Mouse (Mus musculus) forebrain, embryonic 12.5 days (tissue): ENCODE data around the gene Mical3. TPM values are rescaled to one million over a fixed set of nuclear protein-coding genes. Genes with fewer than 3 reads are reported as not detected.

Experiments used
- ATAC-seq: fragments of 200-750 bp; cut with Nextera tagmentation; 2 replicates; pipeline ENCODE4 v1.8.0; 2017; ENCODE audit warnings: moderate TSS enrichment; ENCODE audit not compliant: low FRiP score
- H3K27ac ChIP-seq: fragments of 300-500 bp; sonication (generic); 2 replicates; pipeline ENCODE4 v1.5.1; 2016; ENCODE audit warnings: mild to moderate bottlenecking
- H3K27me3 ChIP-seq: fragments of 300-500 bp; sonication (generic); 2 replicates; pipeline ENCODE4 v1.6.1; 2016; ENCODE audit warnings: mild to moderate bottlenecking
- H3K36me3 ChIP-seq: fragments of 300-500 bp; sonication (generic); replicated peaks from 2 replicates; pipeline ENCODE4 v1.6.1; 2016; ENCODE audit warnings: mild to moderate bottlenecking
- H3K4me1 ChIP-seq: fragments of 300-500 bp; sonication (generic); 2 replicates; pipeline ENCODE4 v1.6.1; 2016
- H3K4me2 ChIP-seq: fragments of 300-500 bp; sonication (generic); 2 replicates; pipeline ENCODE4 v1.6.1; 2016; ENCODE audit warnings: mild to moderate bottlenecking, moderate library complexity
- H3K4me3 ChIP-seq: fragments of 300-500 bp; sonication (generic); replicated peaks from 2 replicates; pipeline ENCODE4 v1.5.1; 2016; ENCODE audit warnings: mild to moderate bottlenecking
- H3K9ac ChIP-seq: fragments of 300-500 bp; sonication (generic); 2 replicates; pipeline ENCODE4 v1.6.1; 2016; ENCODE audit warnings: mild to moderate bottlenecking
- H3K9me3 ChIP-seq: fragments of 300-500 bp; sonication (generic); 2 replicates; pipeline ENCODE4 v1.6.1; 2016
- WGBS: fragments of 180-500 bp; shearing (Covaris S2); methylation state at CpG from one replicate; pipeline ENCODE4 v1.1.7; 2016; 5-methylcytosine and 5-hydroxymethylcytosine counted together
- polyA plus RNA-seq: library from polyadenylated mRNA; unstranded; fragments of >200 nt; fragmentation: Nextera tagmentation; extraction: Ambion mirVana; gene quantifications from 2 replicates; pipeline ENCODE4 v1.2.1, GENCODE M21; 2016

The Mical3 gene
- polyA plus RNA-seq, 1 experiment from 2014 or later, result 17.6 TPM

DNA sequence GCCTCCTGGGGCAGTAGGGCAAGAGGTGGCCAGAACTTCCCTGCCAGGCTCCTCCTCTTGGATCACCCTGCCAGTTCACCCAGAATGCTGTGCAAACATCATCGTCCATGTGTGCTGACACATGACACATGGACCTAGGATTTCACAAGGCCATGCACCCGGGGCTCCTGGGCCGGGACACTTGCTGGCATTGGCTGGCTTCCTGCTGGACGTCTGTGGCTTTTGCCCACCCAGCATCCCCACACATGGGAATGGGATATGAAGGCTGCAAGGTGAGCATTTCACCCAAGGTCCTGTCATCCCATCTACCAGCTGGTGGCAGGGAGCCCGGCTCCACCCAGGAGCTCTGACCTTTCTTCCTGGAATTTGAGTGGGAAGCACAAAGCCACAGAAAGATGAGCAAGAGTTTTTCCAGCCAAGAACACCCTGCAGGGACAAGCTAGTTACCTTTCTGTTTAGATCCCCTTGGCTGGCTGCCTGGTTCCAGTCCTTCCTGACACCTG lies 8.0 kb downstream of the Mical3 start:
- Histone ChIP-seq H3K4me3 (no peak overlapping the region), H3K4me2 (no peak overlapping the region), H3K27me3 (no peaks in the 10 kb centered on the region), H3K4me1 (peaks cover 3% of the 10 kb centered on the region), H3K36me3 (no peaks in the 10 kb centered on the region), H3K9me3 (no peaks in the 10 kb centered on the region), H3K9ac (no peak overlapping the region), H3K27ac (no peak overlapping the region)
- ATAC-seq, result no peak
- WGBS, result 85% methylated on average over 5 of the region's 5 CpGs

DNA sequence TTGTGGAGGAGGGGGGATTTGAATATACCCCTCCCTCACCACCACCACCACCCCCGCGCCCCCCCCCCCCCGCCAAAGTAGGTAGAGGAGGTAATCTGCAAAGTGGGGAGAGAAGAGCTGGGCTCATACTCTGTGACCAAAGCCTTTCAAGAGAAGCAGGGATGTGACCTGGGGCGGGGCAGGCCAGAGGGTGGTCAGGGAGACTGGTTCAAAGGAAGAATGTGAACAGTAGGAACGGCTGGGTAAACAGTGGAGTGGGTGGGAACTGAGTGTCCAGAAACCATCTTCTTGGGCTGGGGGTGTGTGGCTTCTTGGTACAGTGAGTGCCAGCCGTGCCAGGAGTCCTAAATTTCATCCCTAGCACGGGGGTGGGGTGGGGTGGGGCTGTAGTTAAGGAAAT lies 10.0 kb downstream of the Mical3 start:
- Histone ChIP-seq H3K4me2 (no peak overlapping the region), H3K9me3 (no peaks in the 10 kb centered on the region), H3K9ac (no peak overlapping the region), H3K4me3 (no peak overlapping the region), H3K36me3 (no peaks in the 10 kb centered on the region), H3K4me1 (no peaks in the 10 kb centered on the region), H3K27ac (no peak overlapping the region), H3K27me3 (no peaks in the 10 kb centered on the region)
- ATAC-seq, result no peak
- WGBS, result 64% methylated on average over 7 of the region's 7 CpGs

DNA sequence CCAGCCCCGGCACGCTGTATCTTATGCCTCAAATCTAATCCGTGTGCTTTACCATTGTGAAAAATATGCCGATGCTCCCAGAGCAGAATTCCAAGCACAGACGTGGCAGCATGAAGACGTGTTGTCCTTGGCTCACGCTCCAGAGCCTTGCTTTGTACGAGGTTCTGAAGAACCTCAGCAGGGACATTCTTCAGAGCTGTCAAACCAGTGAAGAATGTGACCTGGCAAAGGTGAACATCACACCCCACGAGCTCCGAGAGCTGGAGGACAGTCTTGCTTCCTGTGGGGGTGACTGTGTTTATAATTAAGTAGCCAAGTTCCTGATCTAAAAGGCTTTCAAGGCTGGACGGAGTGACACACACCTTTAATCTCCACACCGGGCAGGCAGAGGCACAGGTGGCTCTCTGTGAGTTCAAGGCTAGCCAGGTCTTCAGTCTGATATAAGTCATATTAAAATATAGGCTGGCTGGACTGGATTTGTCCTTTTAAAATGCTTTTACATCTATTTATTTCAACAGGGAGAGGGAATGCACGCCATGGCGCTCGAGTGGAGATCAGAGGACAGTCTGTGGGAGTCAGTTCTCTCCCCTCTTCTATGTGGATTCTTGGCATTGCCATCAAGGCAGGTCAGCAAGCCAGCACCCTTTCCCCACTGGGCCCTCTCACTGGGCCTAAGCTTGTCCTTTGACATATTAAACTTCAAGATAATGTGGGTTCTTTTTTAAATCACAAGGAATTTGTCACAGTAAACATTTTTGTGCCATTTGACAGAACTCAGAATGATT lies 12.6 kb downstream of the Mical3 start:
- Histone ChIP-seq H3K4me2 (no peak overlapping the region), H3K4me3 (no peak overlapping the region), H3K4me1 (no peaks in the 10 kb centered on the region), H3K9me3 (no peaks in the 10 kb centered on the region), H3K27ac (no peak overlapping the region), H3K27me3 (no peaks in the 10 kb centered on the region), H3K36me3 (no peaks in the 10 kb centered on the region), H3K9ac (no peak overlapping the region)
- ATAC-seq, result no peak
- WGBS, result 91% methylated on average over 15 of the region's 15 CpGs

DNA sequence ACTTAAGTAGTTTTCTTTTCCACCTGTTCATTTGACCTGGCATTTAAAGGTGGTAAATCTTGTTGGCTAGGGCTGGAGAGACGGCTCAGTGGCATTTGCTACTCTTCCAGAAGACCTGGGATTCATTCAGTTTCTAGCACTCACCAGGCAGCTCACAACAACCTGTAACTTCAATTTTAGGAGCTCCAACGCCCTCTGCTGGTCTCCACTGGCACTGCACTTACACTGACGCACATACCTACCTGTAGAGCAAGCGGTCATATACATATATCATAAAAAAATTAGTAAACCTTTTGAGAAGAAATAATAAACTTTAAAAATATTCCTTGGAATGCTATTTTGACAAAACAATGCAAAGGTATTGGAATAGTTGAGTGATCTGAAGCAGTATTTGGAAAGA lies 13.7 kb downstream of the Mical3 start:
- Histone ChIP-seq H3K27ac (no peak overlapping the region), H3K36me3 (no peaks in the 10 kb centered on the region), H3K9ac (no peak overlapping the region), H3K27me3 (no peaks in the 10 kb centered on the region), H3K4me3 (no peak overlapping the region), H3K9me3 (no peaks in the 10 kb centered on the region), H3K4me1 (0 out of 2 replicates have a peak, but pooled peaks cover 1% of the 10 kb centered on the region), H3K4me2 (no peak overlapping the region)
- 72% methylated on average over 4 of the region's 4 CpGs for WGBS
- no peak for ATAC-seq

DNA sequence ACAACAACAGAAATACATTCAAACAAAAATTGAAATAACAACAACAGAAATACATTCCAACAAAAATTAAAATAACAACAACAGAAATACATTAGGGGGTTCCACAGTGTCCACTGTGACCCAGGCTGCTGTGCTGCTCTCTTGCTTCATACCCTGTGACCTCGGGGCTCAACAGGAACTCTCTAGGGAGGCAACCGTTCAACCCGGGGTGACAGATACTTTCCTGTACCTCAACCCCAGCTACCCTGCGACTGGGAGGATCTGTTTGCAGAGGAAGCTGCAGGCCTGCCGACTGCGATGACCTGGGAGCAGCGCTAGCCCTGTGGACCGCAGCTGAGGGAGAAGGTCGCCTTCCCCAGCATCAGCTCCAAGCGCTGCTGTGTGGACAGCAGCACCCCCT lies 14.4 kb downstream of the Mical3 start:
- no peak overlapping the region for H3K9ac ChIP-seq
- H3K4me2 ChIP-seq, result no peak overlapping the region
- WGBS, result 83% methylated on average over 10 of the region's 10 CpGs
- no peak for ATAC-seq
- H3K4me1 ChIP-seq, result peaks cover 8% of the 10 kb centered on the region; the same call in 1 of the 2 replicates
- H3K27me3 ChIP-seq, result no peaks in the 10 kb centered on the region
- H3K36me3 ChIP-seq, result no peaks in the 10 kb centered on the region
- no peak overlapping the region for H3K4me3 ChIP-seq
- no peak overlapping the region for H3K27ac ChIP-seq
- no peaks in the 10 kb centered on the region for H3K9me3 ChIP-seq

DNA sequence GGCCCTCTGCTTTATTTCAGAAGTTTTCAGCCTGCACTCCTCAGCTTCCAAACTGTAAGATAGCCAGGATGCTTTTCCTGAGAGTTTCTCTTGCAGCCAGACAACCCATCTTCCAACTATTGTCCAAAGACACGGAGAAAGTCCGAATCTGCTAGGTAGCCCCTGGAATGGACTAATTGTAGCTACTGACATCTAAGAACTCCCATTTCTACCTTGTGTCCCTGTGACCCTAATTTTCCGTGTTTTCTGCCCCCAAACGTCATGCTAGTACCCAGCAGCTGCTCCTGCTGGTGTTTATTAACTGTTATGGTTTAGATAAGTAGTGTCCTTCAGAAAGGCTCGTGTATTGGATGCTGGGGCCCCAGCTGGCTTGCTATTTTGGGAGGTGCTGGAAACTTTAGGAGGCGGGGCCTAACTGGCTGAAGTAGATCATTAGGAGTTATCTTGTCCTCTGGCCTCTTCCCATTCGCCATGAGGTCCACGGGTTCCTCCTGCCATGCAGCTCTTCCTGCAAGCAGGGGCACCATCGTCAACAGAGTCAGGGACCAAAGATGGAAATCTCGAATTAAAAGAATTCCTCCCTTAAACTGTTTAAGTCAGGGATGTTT lies 19.2 kb downstream of the Mical3 start:
- Histone ChIP-seq H3K9me3 (no peaks in the 10 kb centered on the region), H3K27me3 (no peaks in the 10 kb centered on the region), H3K27ac (no peak overlapping the region), H3K4me3 (no peak overlapping the region), H3K36me3 (peaks cover 5% of the 10 kb centered on the region; the same call in 1 of the 2 replicates), H3K4me1 (peaks cover 33% of the 10 kb centered on the region), H3K4me2 (no peak overlapping the region), H3K9ac (no peak overlapping the region)
- 66% methylated on average over 10 of the region's 10 CpGs for WGBS
- no peak for ATAC-seq

DNA sequence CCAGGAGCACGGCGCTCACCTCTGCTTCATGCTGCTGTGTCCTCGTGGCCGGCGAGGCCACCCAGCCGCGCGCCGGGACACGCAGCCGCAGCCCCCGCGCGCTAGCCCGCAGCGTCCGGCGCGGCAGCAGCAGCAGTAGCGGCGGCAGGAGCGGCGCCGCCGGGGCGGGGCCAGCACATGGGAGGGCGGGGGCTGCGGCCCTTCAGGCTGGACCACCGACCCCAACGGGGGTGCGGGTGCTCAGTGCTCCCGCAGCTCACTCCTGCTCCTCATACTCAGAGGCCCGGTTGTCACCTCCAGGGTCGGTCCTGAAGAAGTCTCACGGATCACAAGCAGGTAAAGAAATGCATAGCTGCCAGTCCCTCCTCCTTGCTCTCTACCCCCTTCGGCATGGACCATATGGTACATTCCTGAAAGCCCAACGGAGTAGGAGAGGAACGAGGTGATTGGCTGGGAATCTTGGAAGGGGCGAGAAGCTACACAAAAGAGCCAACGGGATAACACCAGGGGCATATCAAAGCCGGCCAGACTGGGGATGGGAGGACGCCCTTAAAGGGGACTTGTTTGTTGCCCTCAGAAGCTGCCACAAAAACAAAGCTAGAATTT lies 20.7 kb downstream of the Mical3 start:
- H3K9me3 ChIP-seq, result no peaks in the 10 kb centered on the region
- no peaks in the 10 kb centered on the region for H3K27me3 ChIP-seq
- peaks cover 7% of the 10 kb centered on the region; the same call in 1 of the 2 replicates for H3K36me3 ChIP-seq
- H3K9ac ChIP-seq, result peak overlapping the region; percentile 93
- peaks cover 41% of the 10 kb centered on the region for H3K4me1 ChIP-seq
- H3K4me2 ChIP-seq, result peak overlapping the region; percentile 94
- ATAC-seq, result peak; percentile 97
- peak overlapping the region; percentile 85 for H3K27ac ChIP-seq
- H3K4me3 ChIP-seq, result peak overlapping the region; percentile 95
- under 1% methylated on average over 42 of the region's 42 CpGs for WGBS

DNA sequence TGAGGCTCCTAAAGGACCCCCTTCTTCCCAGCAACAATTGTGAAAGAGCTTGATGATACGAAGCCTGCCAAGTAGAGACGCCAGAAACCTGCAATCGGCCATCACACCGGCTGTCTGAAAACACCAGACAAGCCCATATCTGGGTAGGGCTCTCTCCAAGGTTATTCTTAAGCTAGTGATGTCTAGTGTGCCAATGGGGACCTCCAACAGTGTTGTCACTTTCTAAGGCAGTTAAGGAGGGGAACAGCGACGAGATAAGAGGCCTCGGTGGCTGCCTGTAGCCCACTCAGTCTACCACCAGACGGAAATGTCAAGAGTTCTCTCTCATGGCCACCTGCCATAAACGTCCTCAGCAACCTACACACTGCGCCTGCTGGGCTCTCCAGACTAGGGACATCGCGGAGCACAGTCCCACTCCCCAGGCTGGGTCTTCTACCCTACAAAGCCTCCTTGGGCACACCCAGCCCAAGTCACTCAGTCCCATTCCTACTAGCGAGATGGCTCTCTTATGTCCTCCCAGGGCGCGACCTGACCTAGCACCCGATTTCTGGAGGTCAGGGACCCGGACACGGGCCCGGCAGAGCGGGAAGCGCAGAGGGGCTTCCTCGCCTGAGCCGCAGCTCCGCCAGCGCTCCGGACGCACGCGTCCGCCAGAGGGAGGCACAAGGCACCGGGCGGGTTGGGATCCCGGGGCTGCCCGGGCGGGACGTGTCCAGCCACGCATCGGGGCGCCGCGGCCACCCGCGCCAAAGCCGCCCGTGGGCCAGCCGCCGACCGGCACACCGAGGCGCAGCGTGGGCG lies 21.4 kb downstream of the Mical3 start:
- peak overlapping the region; percentile 85 for H3K27ac ChIP-seq
- H3K36me3 ChIP-seq, result peaks cover 10% of the 10 kb centered on the region
- peak overlapping the region; percentile 94 for H3K4me2 ChIP-seq
- WGBS, result under 1% methylated on average over 50 of the region's 52 CpGs
- no peaks in the 10 kb centered on the region for H3K27me3 ChIP-seq
- peak overlapping the region; percentile 93 for H3K9ac ChIP-seq
- H3K4me1 ChIP-seq, result peaks cover 43% of the 10 kb centered on the region
- peak overlapping the region; percentile 95 for H3K4me3 ChIP-seq
- no peaks in the 10 kb centered on the region for H3K9me3 ChIP-seq
- peak; percentile 40 for ATAC-seq

DNA sequence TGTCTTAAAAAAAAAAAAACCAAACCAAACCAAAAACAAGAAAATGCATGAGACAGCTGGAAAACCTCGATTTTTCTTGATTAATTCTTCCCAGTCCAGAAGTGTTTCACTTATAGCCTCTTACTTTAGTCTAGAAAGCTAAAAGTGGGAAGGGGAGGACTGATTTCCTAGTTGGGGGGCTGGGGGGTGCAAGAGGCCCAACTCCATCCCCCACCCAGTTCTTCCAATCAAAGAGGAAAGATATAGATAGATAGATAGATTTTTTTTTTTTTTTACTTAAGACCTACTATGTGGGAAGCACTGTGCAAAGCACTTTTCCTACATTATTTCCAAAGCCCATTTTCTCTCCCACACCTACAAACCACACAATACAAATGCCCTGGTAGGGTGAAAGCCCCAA lies 22.7 kb downstream of the Mical3 start:
- Histone ChIP-seq H3K27ac (no peak overlapping the region), H3K36me3 (peaks cover 10% of the 10 kb centered on the region), H3K4me2 (peak overlapping the region; percentile 94; the same call in 1 of the 2 replicates), H3K4me1 (peaks cover 43% of the 10 kb centered on the region), H3K9me3 (no peaks in the 10 kb centered on the region), H3K9ac (no peak overlapping the region), H3K4me3 (no peak overlapping the region), H3K27me3 (no peaks in the 10 kb centered on the region)
- WGBS, result 59% methylated on average over 1 of the region's 1 CpGs
- no peak for ATAC-seq

DNA sequence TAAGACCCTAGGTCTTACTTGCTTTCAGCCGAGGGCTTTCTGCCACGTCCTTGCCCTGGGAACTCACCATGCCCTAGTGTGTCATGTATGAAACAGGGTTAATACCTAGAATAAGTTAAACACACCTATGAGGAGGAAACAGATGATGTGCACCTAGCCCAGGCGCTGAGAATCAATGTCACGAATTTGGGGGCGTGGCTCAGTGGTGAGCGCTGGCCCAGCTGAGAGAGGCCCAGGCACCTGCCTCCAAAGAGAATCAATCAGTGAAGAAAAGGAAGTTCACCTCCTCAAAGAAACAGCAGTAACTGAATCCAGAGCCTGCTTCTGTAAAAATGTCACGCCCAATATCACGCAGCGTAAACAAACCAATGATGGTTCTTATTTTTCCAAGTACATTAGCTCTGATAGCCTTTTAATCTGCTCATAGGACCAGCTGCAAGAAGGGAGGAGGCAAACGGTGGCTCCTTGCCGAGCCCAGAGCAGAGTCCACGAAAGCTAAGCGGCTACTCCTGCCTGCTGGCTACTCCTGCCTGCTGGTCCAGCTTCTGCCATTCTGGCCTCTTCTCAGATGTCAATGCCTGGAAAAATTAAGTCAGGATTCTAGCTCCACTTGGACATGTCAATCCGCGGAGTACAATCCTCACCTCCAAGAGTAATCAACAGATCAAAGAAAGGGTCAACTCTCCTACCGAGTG lies 23.9 kb downstream of the Mical3 start:
- Histone ChIP-seq H3K4me2 (no peak overlapping the region), H3K4me3 (no peak overlapping the region), H3K9ac (no peak overlapping the region), H3K27ac (no peak overlapping the region), H3K9me3 (no peaks in the 10 kb centered on the region), H3K36me3 (peaks cover 10% of the 10 kb centered on the region), H3K27me3 (no peaks in the 10 kb centered on the region), H3K4me1 (peaks cover 39% of the 10 kb centered on the region)
- ATAC-seq, result no peak
- WGBS, result 90% methylated on average over 16 of the region's 16 CpGs

DNA sequence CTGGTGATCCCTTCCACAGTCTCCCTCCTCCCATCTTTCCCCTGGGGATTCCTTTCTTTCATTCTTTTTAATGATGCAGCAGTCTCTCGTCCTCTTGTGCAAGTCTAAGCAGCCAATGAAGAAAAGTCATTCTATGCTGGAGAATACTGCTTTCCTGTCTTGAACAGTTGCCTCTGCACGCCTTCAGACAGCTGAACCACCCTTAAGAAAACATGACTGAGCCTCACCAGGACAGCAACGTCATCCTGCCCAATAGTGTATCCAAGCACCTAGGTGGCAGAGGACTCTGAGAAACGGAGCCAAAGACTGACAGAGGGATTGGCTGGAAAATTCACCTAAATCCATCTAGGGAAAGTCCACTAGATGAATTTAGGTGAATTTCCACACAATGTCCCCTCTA lies 25.1 kb downstream of the Mical3 start:
- peaks cover 30% of the 10 kb centered on the region for H3K4me1 ChIP-seq
- H3K36me3 ChIP-seq, result peaks cover 10% of the 10 kb centered on the region
- H3K27me3 ChIP-seq, result no peaks in the 10 kb centered on the region
- no peak overlapping the region for H3K27ac ChIP-seq
- no peak overlapping the region for H3K4me2 ChIP-seq
- no peaks in the 10 kb centered on the region for H3K9me3 ChIP-seq
- 59% methylated on average over 4 of the region's 4 CpGs for WGBS
- no peak overlapping the region for H3K4me3 ChIP-seq
- no peak overlapping the region for H3K9ac ChIP-seq
- no peak for ATAC-seq
